18 mouse cellular contexts compared by ENCODE assay signal in genomic region chr8:42334708-42335107, GRCm38 (mm10).
A peak's percentile ranks its signal among the peaks of the same experiment; 100 is the strongest.
DNase-seq lines count a peak whose midpoint lies in the region; ATAC-seq and TF ChIP-seq lines count a peak whose summit lies in the region.
"Had no signal": no experiment of that assay in that cellular context is flagged by ENCODE, and none has a peak within 500 bp of the region (broad histone marks: within the 10 kb centered on the region; RNA-seq: fewer than 3 reads in every experiment).

No protein-coding gene starts in this region.

- 92% methylated on average over 9 of the region's 9 CpGs for WGBS in forebrain, embryonic 11.5 days
- WGBS in forebrain, embryonic 10.5 days = 89% methylated on average over 9 of the region's 9 CpGs
- 76% methylated on average over 9 of the region's 9 CpGs for WGBS in heart, adult 2 months

- no peak overlapping the region for H3K27ac ChIP-seq in forebrain, embryonic 11.5 days (ENCODE audit: low read depth, low read length)
- H3K27ac ChIP-seq in forebrain, embryonic 10.5 days = no peak overlapping the region
- no peak overlapping the region for H3K27ac ChIP-seq in heart, adult 2 months

- ATAC-seq in forebrain, embryonic 11.5 days (replicated peaks; ENCODE audit: low FRiP score) = no peak
- ATAC-seq: activated CD4-positive, CD25-positive, alpha-beta regulatory T cell, adult 4 months; CD4-positive, CD25-positive, alpha-beta regulatory T cell, adult 4 months; Patski had no signal

- no peak for TF ChIP-seq POLR2A in heart, adult 2 months (IDR thresholded peaks at IDR 0.05; ENCODE audit: insufficient read depth, low read depth, low read length)

- H3K36me3 ChIP-seq in forebrain, embryonic 11.5 days (ENCODE audit: control insufficient read depth, insufficient read depth, low read length) = no peaks in the 10 kb centered on the region
- no peaks in the 10 kb centered on the region for H3K36me3 ChIP-seq in forebrain, embryonic 10.5 days (replicated peaks)
- no peaks in the 10 kb centered on the region for H3K36me3 ChIP-seq in heart, adult 2 months (ENCODE audit: control insufficient read depth, insufficient read depth, low read length)
- H3K36me3 ChIP-seq: G1E had no signal

- H3K4me2 ChIP-seq in forebrain, embryonic 11.5 days (ENCODE audit: low read depth, low read length, severe bottlenecking) = no peak overlapping the region

- no peaks in the 10 kb centered on the region for H3K4me1 ChIP-seq in forebrain, embryonic 11.5 days (replicated peaks; ENCODE audit: control insufficient read depth, insufficient read depth, low read length)
- H3K4me1 ChIP-seq in forebrain, embryonic 10.5 days = no peaks in the 10 kb centered on the region
- no peaks in the 10 kb centered on the region for H3K4me1 ChIP-seq in heart, adult 2 months (ENCODE audit: control insufficient read depth, insufficient read depth, low read length)

- no peak overlapping the region for H3K9ac ChIP-seq in forebrain, embryonic 11.5 days (ENCODE audit: low read length)
- no peak overlapping the region for H3K9ac ChIP-seq in heart, adult 2 months (ENCODE audit: low read depth, low read length)

- DNase-seq in forebrain, embryonic 11.5 days (ENCODE audit: low spot score) = peak; percentile 45
- DNase-seq in forebrain, embryonic 10.5 days (ENCODE audit: extremely low spot score, low spot score) = no peak
- DNase-seq in heart, adult 11 months = peak; percentile 82
- no peak for DNase-seq in heart, adult 2 months
- DNase-seq: adrenal gland, adult 2 months; adrenal gland, adult 8-10 months; adrenal gland, postnatal 10 days; adrenal gland, postnatal 14 days; adrenal gland, postnatal 25 days; B cell, adult 2 months; cerebellum, adult 11 months; cerebellum, adult 11-12 months; cerebellum, adult 18-20 months had no signal

- no peaks in the 10 kb centered on the region for H3K9me3 ChIP-seq in forebrain, embryonic 11.5 days (ENCODE audit: control insufficient read depth, low read length)
- no peaks in the 10 kb centered on the region for H3K9me3 ChIP-seq in forebrain, embryonic 10.5 days
- H3K9me3 ChIP-seq: G1E had no signal

- no peak overlapping the region for H3K4me3 ChIP-seq in forebrain, embryonic 11.5 days (ENCODE audit: low read depth, low read length)
- H3K4me3 ChIP-seq in forebrain, embryonic 10.5 days = no peak overlapping the region
- no peak overlapping the region for H3K4me3 ChIP-seq in heart, adult 2 months

- TF ChIP-seq CTCF in heart, adult 2 months (IDR thresholded peaks at IDR 0.05) = no peak

- H3K79me2 ChIP-seq in heart, adult 2 months (replicated peaks; ENCODE audit: control insufficient read depth, insufficient read depth, low read length) = no peaks in the 10 kb centered on the region

- no peaks in the 10 kb centered on the region for H3K27me3 ChIP-seq in forebrain, embryonic 11.5 days (ENCODE audit: control insufficient read depth, insufficient read depth, low read length)
- no peaks in the 10 kb centered on the region for H3K27me3 ChIP-seq in forebrain, embryonic 10.5 days (ENCODE audit: poor library complexity, severe bottlenecking)
- H3K27me3 ChIP-seq in heart, adult 2 months (ENCODE audit: control insufficient read depth, insufficient read depth, low read length) = no peaks in the 10 kb centered on the region
- H3K27me3 ChIP-seq: CH12.LX, Patski had no signal

- intact Hi-C loops in heart, adult 2 months (cut with DNase I) = no loop called here

- TF ChIP-seq EP300 in heart, adult 2 months (IDR thresholded peaks at IDR 0.05; ENCODE audit: insufficient read depth, low read depth, low read length) = no peak

Comparison
In these comparisons a context has a peak if more than half of its experiments do, and no peak if none do; other contexts are left out.
1. DNase-seq: peak in forebrain, embryonic 11.5 days (single experiment) and heart, adult 11 months (single experiment); none in forebrain, embryonic 10.5 days (single experiment) and heart, adult 2 months (0 of 2).